Mouse (Mus musculus) midbrain, embryonic 10.5 days (tissue): ENCODE measurements around the gene Tll2. TPM values are rescaled to one million over a fixed set of nuclear protein-coding genes. Genes with fewer than 3 reads are reported as not detected.

ENCODE experiments used
- DNase-seq: peaks from one replicate; pipeline ENCODE4 v3.0.0-alpha.2; 2017; ENCODE audit warnings: low spot score
- H3K27ac ChIP-seq: fragments of 300-500 bp; sonication (generic); replicated peaks from 2 replicates; pipeline ENCODE4 v1.5.1; 2016; ENCODE audit warnings: mild to moderate bottlenecking
- H3K27me3 ChIP-seq: fragments of 300-500 bp; sonication (generic); 2 replicates; pipeline ENCODE4 v1.6.1; 2016; ENCODE audit warnings: low read depth, mild to moderate bottlenecking; ENCODE audit not compliant: poor library complexity, severe bottlenecking
- H3K36me3 ChIP-seq: fragments of 300-500 bp; sonication (generic); 2 replicates; pipeline ENCODE4 v1.6.1; 2016; ENCODE audit warnings: mild to moderate bottlenecking, moderate library complexity
- H3K4me1 ChIP-seq: fragments of 300-500 bp; sonication (generic); 2 replicates; pipeline ENCODE4 v1.6.1; 2016
- H3K4me3 ChIP-seq: fragments of 300-500 bp; sonication (generic); 2 replicates; pipeline ENCODE4 v1.5.1; 2016; ENCODE audit warnings: mild to moderate bottlenecking, moderate library complexity
- H3K9me3 ChIP-seq: fragments of 300-500 bp; sonication (generic); replicated peaks from 2 replicates; pipeline ENCODE4 v1.6.1; 2016; ENCODE audit warnings: mild to moderate bottlenecking
- WGBS: fragments of 180-500 bp; shearing (Covaris S2); methylation state at CpG from one replicate; pipeline ENCODE4 v1.1.7; 2016; 5-methylcytosine and 5-hydroxymethylcytosine counted together
- polyA plus RNA-seq: library from polyadenylated mRNA; unstranded; fragments of >200 nt; fragmentation: Nextera tagmentation; extraction: Ambion mirVana; gene quantifications from 2 replicates; pipeline ENCODE4 v1.2.1, GENCODE M21; 2016

Tll2 gene
- polyA plus RNA-seq, 1 experiment from 2014 or later, result 0.53 TPM

DNA sequence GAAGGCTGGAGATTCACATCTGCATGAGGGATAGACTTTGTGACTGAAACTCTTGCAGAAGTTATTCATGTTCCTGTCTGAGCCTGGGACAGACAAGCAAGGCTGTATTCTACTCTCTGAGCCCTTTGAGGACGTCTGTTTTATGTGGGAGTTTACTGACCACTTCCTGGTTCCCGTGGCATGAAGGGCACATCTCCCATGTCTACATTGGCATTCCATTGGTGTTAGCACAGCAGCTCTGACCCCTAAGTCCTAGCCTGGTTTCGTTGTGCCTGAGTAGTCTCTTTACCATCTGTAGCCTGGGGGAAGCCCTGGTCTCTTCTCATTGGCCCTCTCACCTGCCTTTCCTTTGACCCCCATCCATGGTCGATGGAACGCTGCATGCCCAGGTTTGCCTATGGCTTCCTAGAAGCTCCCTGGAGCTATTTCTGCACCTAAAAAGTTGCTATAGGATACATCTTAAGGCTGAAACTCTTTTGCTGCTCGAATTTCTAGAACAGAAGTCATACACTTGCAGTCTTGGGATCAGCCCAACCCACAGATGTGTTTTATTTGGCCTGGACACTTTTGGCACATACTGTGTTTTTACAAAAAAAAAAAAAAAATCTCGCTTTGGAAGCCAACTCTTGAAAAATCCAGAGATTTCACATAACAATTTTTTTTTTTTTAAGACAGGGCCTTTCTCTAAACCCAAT is 55.2 kb downstream of the Tll2 start:
- H3K4me1 ChIP-seq, result no peaks in the 10 kb centered on the region
- H3K9me3 ChIP-seq, result no peaks in the 10 kb centered on the region
- no peak overlapping the region for H3K27ac ChIP-seq
- no peak overlapping the region for H3K4me3 ChIP-seq
- H3K27me3 ChIP-seq, result no peaks in the 10 kb centered on the region
- H3K36me3 ChIP-seq, result no peaks in the 10 kb centered on the region
- DNase-seq, result no peak
- 82% methylated on average over 7 of the region's 7 CpGs for WGBS

- no peaks in the 10 kb centered on the region for H3K27me3 ChIP-seq
- no peaks in the 10 kb centered on the region for H3K4me1 ChIP-seq
- no peak overlapping the region for H3K27ac ChIP-seq
- no peak for DNase-seq
- 0 out of 2 replicates have a peak, but pooled peaks cover 4% of the 10 kb centered on the region for H3K9me3 ChIP-seq
- H3K36me3 ChIP-seq, result no peaks in the 10 kb centered on the region
- 90% methylated on average over 8 of the region's 8 CpGs for WGBS
- no peak overlapping the region for H3K4me3 ChIP-seq
These were observed 65.7 kb downstream of the Tll2 start for GRCm38 (mm10) chr19:41140961-41141360.

DNA sequence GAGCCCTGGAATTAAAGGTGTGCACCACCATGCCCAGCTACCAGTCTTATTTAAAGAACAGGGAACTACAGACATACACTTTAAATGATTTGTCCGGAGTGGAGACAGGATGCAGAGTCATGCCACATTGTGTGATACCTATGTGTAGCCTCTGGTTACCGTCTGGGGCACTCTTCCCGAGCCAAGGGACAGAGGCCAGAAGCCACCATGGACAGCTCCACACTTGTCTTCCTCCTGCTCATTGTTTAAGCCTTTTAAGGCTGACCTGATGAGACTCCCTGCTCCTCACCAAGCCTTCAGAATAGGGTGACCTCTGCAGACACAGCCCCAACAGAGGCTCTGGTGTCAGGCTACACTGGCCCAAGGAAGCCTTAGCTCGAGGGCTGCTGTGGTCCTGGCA is 67.0 kb downstream of the Tll2 start:
- 67% methylated on average over 4 of the region's 4 CpGs for WGBS
- Histone ChIP-seq H3K9me3 (0 out of 2 replicates have a peak, but pooled peaks cover 4% of the 10 kb centered on the region), H3K36me3 (no peaks in the 10 kb centered on the region), H3K4me1 (no peaks in the 10 kb centered on the region), H3K27ac (no peak overlapping the region), H3K27me3 (no peaks in the 10 kb centered on the region), H3K4me3 (no peak overlapping the region)
- no peak for DNase-seq

GRCm38 (mm10) chr19:41123009-41123408 is 83.6 kb downstream of the Tll2 start:
- H3K9me3 ChIP-seq, result no peaks in the 10 kb centered on the region
- no peak overlapping the region for H3K4me3 ChIP-seq
- no peaks in the 10 kb centered on the region for H3K36me3 ChIP-seq
- H3K4me1 ChIP-seq, result no peaks in the 10 kb centered on the region
- no peak for DNase-seq
- no peak overlapping the region for H3K27ac ChIP-seq
- peaks cover 19% of the 10 kb centered on the region; the same call in 1 of the 2 replicates for H3K27me3 ChIP-seq
- WGBS, result 34% methylated on average over 3 of the region's 3 CpGs

GRCm38 (mm10) chr19:41119924-41120323 is 86.7 kb downstream of the Tll2 start:
- 95% methylated on average over 13 of the region's 13 CpGs for WGBS

DNA sequence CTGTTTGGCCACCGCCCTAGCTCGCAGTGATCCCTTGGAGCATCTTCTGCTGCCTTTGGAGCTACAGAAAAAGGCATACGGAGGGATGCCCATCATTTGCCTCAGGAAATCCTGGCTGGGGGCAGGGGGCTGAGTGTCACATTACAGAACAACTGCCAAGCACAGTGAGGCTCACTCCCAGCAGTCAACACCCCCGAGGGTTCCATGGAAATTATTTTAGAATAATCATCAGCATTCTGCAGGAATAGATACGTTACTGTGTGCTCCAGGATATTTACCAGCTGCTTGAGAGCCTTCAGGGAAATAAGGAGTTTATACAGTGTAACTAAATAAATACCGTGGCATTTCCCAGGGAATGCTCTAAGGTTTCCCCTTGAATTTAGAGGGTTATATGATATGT is 88.3 kb downstream of the Tll2 start:
- WGBS, result 74% methylated on average over 6 of the region's 6 CpGs
- Histone ChIP-seq H3K4me3 (no peak overlapping the region), H3K27me3 (peaks cover 55% of the 10 kb centered on the region), H3K4me1 (peaks cover 20% of the 10 kb centered on the region), H3K27ac (no peak overlapping the region), H3K9me3 (no peaks in the 10 kb centered on the region), H3K36me3 (no peaks in the 10 kb centered on the region)
- no peak for DNase-seq

More at GRCm38 (mm10) chr19:41119924-41120323, 86.7 kb downstream of the Tll2 start:
- Histone ChIP-seq H3K4me3 (no peak overlapping the region), H3K27ac (no peak overlapping the region), H3K36me3 (no peaks in the 10 kb centered on the region), H3K9me3 (no peaks in the 10 kb centered on the region), H3K27me3 (peaks cover 48% of the 10 kb centered on the region), H3K4me1 (peaks cover 4% of the 10 kb centered on the region)
- no peak for DNase-seq

DNA sequence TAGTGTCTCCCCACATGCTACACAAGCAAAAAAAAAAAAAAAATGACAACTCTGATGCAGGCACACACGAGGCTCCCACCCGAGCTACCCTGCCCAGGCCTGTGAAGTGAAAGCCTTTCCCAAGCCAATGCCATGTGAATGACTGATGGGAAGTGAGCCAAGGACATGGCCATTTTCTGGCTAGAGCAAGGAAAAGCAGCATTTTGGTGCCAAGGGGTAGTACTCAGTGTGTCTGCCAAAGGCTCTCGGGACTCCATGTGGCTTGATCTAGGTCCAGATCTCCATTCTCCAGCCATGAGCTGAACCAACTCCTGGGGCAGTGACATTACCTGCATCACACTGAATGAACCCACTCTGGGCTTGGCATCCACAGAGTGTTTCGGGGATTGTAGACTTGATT is 89.3 kb downstream of the Tll2 start:
- Histone ChIP-seq H3K27me3 (peaks cover 65% of the 10 kb centered on the region), H3K27ac (no peak overlapping the region), H3K4me3 (no peak overlapping the region), H3K4me1 (peaks cover 30% of the 10 kb centered on the region), H3K9me3 (no peaks in the 10 kb centered on the region), H3K36me3 (no peaks in the 10 kb centered on the region)
- WGBS, result 86% methylated on average over 4 of the region's 4 CpGs
- no peak for DNase-seq

GRCm38 (mm10) chr19:41114611-41115010 is 92.0 kb downstream of the Tll2 start:
- no peak overlapping the region for H3K27ac ChIP-seq
- 28% methylated on average over 5 of the region's 5 CpGs for WGBS
- no peaks in the 10 kb centered on the region for H3K9me3 ChIP-seq
- H3K4me1 ChIP-seq, result peaks cover 43% of the 10 kb centered on the region
- no peaks in the 10 kb centered on the region for H3K36me3 ChIP-seq
- peaks cover 80% of the 10 kb centered on the region for H3K27me3 ChIP-seq
- DNase-seq, result no peak
- no peak overlapping the region for H3K4me3 ChIP-seq

- Histone ChIP-seq H3K4me1 (peaks cover 49% of the 10 kb centered on the region), H3K27me3 (peaks cover 80% of the 10 kb centered on the region), H3K27ac (no peak overlapping the region; the same call in 1 of the 2 replicates), H3K9me3 (no peaks in the 10 kb centered on the region), H3K36me3 (no peaks in the 10 kb centered on the region), H3K4me3 (0 out of 2 replicates have a peak overlapping the region, but pooled peaks have one; percentile 18)
- WGBS, result 55% methylated on average over 17 of the region's 17 CpGs
- DNase-seq, result peak; percentile 53
These were observed 92.6 kb downstream of the Tll2 start for GRCm38 (mm10) chr19:41113911-41114531.

DNA sequence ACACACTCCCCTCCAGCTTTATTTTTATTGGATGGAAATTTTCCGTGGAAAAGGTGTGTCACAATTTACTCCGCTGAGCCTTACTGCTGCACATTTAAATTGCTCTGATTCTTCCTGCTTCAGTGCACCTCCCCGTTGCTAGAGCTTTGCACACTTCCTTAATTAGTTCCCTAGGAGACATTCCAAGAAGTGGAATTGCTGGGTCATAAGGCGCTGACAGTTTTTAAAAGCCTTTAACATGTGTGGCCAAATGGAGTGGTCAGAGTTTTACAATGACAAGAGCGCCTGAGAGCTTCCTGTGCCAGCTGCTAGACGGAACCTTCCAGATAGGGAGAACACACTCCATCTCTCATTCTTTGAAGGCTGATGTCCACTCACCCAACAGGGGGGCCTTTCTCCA is 94.0 kb downstream of the Tll2 start:
- 66% methylated on average over 6 of the region's 6 CpGs for WGBS
- peaks cover 56% of the 10 kb centered on the region for H3K4me1 ChIP-seq
- DNase-seq, result no peak

DNA sequence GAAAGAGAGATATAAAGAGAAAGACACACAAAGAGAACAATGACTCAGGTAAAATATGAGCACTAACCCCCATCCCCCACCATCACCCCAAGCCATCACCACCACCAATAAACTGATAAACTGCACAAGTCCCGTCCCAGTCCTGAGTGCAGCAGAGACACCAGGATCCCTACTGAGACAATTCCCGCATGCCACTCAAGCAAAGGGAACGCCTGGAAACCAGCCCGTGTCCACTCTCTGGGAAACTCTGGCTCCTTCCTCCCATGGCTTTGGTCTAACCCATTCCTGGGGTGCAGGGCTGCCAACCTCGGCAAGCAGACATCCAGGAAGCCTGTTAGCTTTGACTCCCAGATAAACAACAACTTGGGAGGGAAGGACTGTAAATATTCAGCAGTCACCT is 96.6 kb downstream of the Tll2 start:
- DNase-seq, result no peak
- WGBS, result 38% methylated on average over 5 of the region's 5 CpGs
- Histone ChIP-seq H3K4me1 (peaks cover 52% of the 10 kb centered on the region), H3K4me3 (no peak overlapping the region), H3K9me3 (no peaks in the 10 kb centered on the region), H3K36me3 (no peaks in the 10 kb centered on the region), H3K27me3 (peaks cover 78% of the 10 kb centered on the region), H3K27ac (peak overlapping the region; percentile 28; the same call in 1 of the 2 replicates)

More for the DNA sequence above, 94.0 kb downstream of the Tll2 start:
- H3K36me3 ChIP-seq, result no peaks in the 10 kb centered on the region
- H3K9me3 ChIP-seq, result no peaks in the 10 kb centered on the region
- no peak overlapping the region for H3K27ac ChIP-seq
- peaks cover 78% of the 10 kb centered on the region for H3K27me3 ChIP-seq
- H3K4me3 ChIP-seq, result no peak overlapping the region

DNA sequence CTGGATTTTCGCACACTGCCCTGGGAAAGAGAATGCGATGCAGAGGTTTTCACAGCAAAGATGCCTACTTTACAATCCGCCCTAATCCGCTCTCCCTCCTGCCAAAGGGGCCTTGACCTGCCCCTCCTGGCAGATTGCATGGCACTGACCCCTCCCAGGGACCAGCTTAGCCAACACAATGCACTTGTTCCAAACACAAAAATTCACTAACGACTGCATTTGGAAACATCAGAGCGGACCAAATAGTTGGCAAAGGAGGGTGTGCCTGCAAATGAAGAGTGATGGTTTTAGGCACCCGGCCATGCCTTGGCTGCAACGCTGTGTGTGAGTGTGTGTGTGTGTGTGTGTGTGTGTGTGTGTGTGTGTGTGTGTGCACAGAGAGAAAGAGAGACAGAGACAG is 97.1 kb downstream of the Tll2 start:
- Histone ChIP-seq H3K4me1 (peaks cover 47% of the 10 kb centered on the region), H3K27me3 (peaks cover 79% of the 10 kb centered on the region), H3K4me3 (no peak overlapping the region), H3K27ac (peak overlapping the region; percentile 28; the same call in 1 of the 2 replicates), H3K36me3 (no peaks in the 10 kb centered on the region), H3K9me3 (no peaks in the 10 kb centered on the region)
- WGBS, result 45% methylated on average over 8 of the region's 8 CpGs
- no peak for DNase-seq

DNA sequence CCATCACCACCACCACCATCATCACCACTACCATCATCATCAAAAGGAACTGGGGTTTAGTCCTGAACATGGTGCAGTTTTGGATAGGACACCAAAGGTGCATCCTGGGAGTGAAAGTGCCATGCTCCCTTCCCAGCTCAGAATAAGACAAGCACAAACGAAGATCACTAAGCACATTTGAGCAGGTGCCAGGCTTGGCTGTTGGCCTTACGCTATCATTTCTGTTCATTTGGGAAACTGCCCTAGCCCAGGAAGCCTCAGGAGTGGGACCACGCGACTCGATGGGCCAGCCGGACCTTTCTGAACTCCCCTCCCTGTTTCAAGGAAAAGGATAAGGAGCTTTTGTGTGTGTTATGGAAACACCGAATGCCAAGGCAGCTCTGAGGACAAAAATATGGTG is 98.0 kb downstream of the Tll2 start:
- no peak overlapping the region for H3K27ac ChIP-seq
- no peak for DNase-seq
- H3K4me3 ChIP-seq, result no peak overlapping the region
- WGBS, result 92% methylated on average over 7 of the region's 7 CpGs
- H3K9me3 ChIP-seq, result no peaks in the 10 kb centered on the region
- no peaks in the 10 kb centered on the region for H3K36me3 ChIP-seq
- peaks cover 39% of the 10 kb centered on the region for H3K4me1 ChIP-seq
- H3K27me3 ChIP-seq, result peaks cover 77% of the 10 kb centered on the region
